Mouse (Mus musculus): ENCODE measurements around the gene Lrrfip2. TPM values are rescaled to one million over a fixed set of nuclear protein-coding genes. Genes with fewer than 3 reads are reported as not detected.

The Lrrfip2 gene
- polyA plus RNA-seq, 1 experiment: 135 TPM

DNA sequence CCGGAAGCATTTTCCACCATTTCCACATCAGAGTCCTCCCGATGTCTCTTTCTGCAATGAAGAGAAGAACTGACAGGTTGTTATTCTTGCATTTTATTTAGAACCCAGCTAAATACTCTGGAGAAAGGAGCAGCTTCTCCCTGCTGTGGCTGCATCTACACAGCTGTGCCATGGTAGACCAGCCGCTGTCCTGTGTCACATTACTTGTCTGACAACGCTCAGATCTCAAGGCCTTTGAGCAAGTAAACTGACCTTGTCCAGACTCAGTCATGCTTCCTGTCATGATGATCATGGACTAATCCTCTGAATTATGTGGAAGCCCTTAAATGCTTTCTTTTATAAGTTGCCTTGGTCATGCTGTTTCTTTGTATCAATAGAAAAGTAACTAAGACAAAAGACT, 122.4 kb downstream of the Lrrfip2 start:
- peaks cover 3% of the 10 kb centered on the region; the same call in 1 of the 2 replicates for H3K36me3 ChIP-seq (ENCODE audit: control insufficient read depth, insufficient read depth, low read length)

DNA sequence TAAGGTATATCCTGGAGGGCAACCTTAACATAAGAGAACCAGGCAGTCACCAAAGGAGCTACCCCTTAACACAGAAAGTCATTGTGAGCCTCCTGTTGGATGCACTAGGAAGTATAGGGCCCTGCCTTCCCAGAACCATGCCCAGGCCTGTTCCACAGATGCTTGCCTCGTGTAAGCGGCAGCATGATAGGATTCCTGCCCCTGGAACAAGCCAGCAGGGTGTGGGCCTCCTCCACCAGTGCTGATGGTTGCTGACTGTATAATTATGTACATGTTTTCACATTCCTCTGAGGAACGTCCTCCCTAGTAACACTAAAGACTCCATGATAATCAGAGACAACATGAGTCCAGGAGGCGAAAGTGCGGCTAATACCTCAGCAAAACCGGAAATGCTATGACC, 126.0 kb downstream of the Lrrfip2 start:
- Histone ChIP-seq H3K27ac (ENCODE audit: control insufficient read depth, insufficient read depth, low read depth, low read length) (no peak overlapping the region), H3K36me3 (ENCODE audit: control insufficient read depth, insufficient read depth, low read length) (peaks cover 3% of the 10 kb centered on the region; the same call in 1 of the 2 replicates)

More for the DNA sequence above, 122.4 kb downstream of the Lrrfip2 start:
- H3K4me3 ChIP-seq (ENCODE audit: control insufficient read depth, low read depth, low read length): no peak overlapping the region
- TF ChIP-seq POLR2A (IDR thresholded peaks at IDR 0.05; ENCODE audit: control insufficient read depth, low read depth, low read length) (no peak), CTCF (IDR thresholded peaks at IDR 0.05; ENCODE audit: control insufficient read depth, insufficient read depth, insufficient replicate concordance, low read depth, low read length) (no peak)
- no peaks in the 10 kb centered on the region for H3K27me3 ChIP-seq (ENCODE audit: control insufficient read depth, insufficient read depth, low read length)
- H3K27ac ChIP-seq (ENCODE audit: control insufficient read depth, insufficient read depth, low read depth, low read length): no peak overlapping the region
- no peaks in the 10 kb centered on the region for H3K4me1 ChIP-seq (ENCODE audit: control insufficient read depth, insufficient read depth, low read length)

DNA sequence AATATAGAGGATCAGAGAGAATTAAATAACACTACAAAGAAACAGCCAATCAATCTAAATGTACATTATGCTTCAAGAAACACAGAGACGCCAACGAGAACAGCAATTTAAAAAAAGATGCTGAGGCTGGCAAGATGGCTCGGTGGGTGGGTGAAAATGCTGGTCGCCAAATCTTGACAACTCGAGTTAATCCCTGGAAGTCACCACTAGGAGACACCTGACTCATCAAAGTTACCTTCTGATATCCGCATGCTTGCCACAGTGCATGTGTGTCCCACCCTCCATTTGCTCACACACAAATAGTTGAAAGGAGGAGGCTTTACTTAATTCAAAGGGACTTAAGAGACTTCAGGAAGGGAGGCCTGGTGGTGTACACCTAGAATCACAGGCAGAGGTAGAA, 128.2 kb downstream of the Lrrfip2 start:
- TF ChIP-seq CTCF (IDR thresholded peaks at IDR 0.05; ENCODE audit: control insufficient read depth, insufficient read depth, insufficient replicate concordance, low read depth, low read length): no peak
- no peak for TF ChIP-seq POLR2A (IDR thresholded peaks at IDR 0.05; ENCODE audit: control insufficient read depth, low read depth, low read length)
- Histone ChIP-seq H3K4me1 (ENCODE audit: control insufficient read depth, insufficient read depth, low read length) (no peaks in the 10 kb centered on the region), H3K36me3 (ENCODE audit: control insufficient read depth, insufficient read depth, low read length) (peaks cover 4% of the 10 kb centered on the region; the same call in 1 of the 2 replicates), H3K27me3 (ENCODE audit: control insufficient read depth, insufficient read depth, low read length) (no peaks in the 10 kb centered on the region), H3K27ac (ENCODE audit: control insufficient read depth, insufficient read depth, low read depth, low read length) (no peak overlapping the region), H3K4me3 (ENCODE audit: control insufficient read depth, low read depth, low read length) (no peak overlapping the region)

More for the DNA sequence above, 126.0 kb downstream of the Lrrfip2 start:
- H3K4me3 ChIP-seq (ENCODE audit: control insufficient read depth, low read depth, low read length): no peak overlapping the region
- TF ChIP-seq POLR2A (IDR thresholded peaks at IDR 0.05; ENCODE audit: control insufficient read depth, low read depth, low read length) (no peak), CTCF (IDR thresholded peaks at IDR 0.05; ENCODE audit: control insufficient read depth, insufficient read depth, insufficient replicate concordance, low read depth, low read length) (no peak)
- no peaks in the 10 kb centered on the region for H3K27me3 ChIP-seq (ENCODE audit: control insufficient read depth, insufficient read depth, low read length)
- H3K4me1 ChIP-seq (ENCODE audit: control insufficient read depth, insufficient read depth, low read length): no peaks in the 10 kb centered on the region

DNA sequence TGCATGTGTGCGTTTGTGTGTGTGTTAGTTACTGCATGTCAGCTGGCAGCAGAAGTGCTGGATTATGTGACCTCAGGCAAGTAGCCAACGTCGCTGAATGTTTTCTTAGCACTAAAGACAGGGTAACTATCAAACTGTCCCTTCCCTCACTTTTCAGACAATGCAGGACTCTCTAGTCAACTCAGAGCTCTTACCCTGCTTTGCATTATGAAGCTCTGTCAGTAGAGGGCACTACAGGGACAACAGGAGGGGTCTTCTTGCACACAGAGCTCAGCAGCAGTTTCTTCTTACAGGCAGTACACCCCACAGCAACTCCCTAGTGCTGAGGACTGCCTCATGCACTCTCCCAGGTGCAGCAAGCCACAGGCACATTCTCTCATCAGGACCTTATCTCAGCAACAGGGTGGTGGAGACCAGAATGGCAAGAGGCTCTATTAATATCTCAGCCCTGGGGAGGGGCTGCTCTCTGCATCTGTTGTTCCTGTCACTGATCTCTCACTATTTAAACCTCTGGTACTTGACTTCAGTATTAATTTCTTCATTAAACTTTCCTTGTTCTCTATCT, 130.4 kb downstream of the Lrrfip2 start:
- TF ChIP-seq CTCF (IDR thresholded peaks at IDR 0.05; ENCODE audit: control insufficient read depth, insufficient read depth, insufficient replicate concordance, low read depth, low read length) (no peak), POLR2A (IDR thresholded peaks at IDR 0.05; ENCODE audit: control insufficient read depth, low read depth, low read length) (no peak)

DNA sequence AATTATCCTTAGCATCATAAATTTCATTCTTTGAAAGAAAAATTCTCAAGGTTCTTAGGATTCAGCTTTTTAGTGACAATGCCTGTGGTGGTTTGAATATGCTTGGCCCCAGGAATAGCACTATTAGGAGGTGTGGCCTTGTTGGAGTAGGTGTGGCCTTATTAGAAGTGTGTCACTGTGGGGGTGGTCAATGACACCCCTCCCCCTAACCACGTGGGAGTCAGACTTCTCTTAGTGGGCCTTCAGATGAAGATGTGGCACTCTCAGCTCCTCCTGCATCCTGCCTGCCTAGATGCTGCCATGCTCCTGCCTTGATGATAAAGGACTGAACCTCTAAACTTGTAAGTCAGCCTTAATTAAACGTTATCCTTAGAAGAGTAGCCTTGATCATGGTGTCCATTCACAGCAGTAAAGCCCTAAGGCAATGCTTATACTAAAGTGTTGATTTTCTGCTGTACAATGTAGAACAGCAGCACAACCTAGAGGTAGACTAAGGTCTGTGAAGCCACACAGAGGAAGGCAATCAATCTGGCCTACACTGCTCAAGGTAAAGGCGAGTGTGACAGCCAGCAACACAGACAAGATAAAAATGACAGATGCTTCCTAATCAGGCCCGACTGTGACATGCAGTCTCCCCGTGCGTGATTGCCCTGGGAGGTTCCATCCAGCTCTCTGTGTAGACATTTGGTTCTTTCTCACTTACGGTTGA, 134.9 kb downstream of the Lrrfip2 start:
- TF ChIP-seq CTCF (IDR thresholded peaks at IDR 0.05; ENCODE audit: control insufficient read depth, insufficient read depth, insufficient replicate concordance, low read depth, low read length): no peak
- no peak for TF ChIP-seq POLR2A (IDR thresholded peaks at IDR 0.05; ENCODE audit: control insufficient read depth, low read depth, low read length)
- Histone ChIP-seq H3K4me3 (ENCODE audit: control insufficient read depth, low read depth, low read length) (no peak overlapping the region), H3K27me3 (ENCODE audit: control insufficient read depth, insufficient read depth, low read length) (no peaks in the 10 kb centered on the region), H3K27ac (ENCODE audit: control insufficient read depth, insufficient read depth, low read depth, low read length) (no peak overlapping the region), H3K36me3 (ENCODE audit: control insufficient read depth, insufficient read depth, low read length) (peaks cover 1% of the 10 kb centered on the region; the same call in 1 of the 2 replicates), H3K4me1 (ENCODE audit: control insufficient read depth, insufficient read depth, low read length) (no peaks in the 10 kb centered on the region)

More for the DNA sequence above, 130.4 kb downstream of the Lrrfip2 start:
- H3K27ac ChIP-seq (ENCODE audit: control insufficient read depth, insufficient read depth, low read depth, low read length): no peak overlapping the region
- no peaks in the 10 kb centered on the region for H3K27me3 ChIP-seq (ENCODE audit: control insufficient read depth, insufficient read depth, low read length)
- H3K4me1 ChIP-seq (ENCODE audit: control insufficient read depth, insufficient read depth, low read length): no peaks in the 10 kb centered on the region
- no peak overlapping the region for H3K4me3 ChIP-seq (ENCODE audit: control insufficient read depth, low read depth, low read length)
- peaks cover 1% of the 10 kb centered on the region; the same call in 1 of the 2 replicates for H3K36me3 ChIP-seq (ENCODE audit: control insufficient read depth, insufficient read depth, low read length)

DNA sequence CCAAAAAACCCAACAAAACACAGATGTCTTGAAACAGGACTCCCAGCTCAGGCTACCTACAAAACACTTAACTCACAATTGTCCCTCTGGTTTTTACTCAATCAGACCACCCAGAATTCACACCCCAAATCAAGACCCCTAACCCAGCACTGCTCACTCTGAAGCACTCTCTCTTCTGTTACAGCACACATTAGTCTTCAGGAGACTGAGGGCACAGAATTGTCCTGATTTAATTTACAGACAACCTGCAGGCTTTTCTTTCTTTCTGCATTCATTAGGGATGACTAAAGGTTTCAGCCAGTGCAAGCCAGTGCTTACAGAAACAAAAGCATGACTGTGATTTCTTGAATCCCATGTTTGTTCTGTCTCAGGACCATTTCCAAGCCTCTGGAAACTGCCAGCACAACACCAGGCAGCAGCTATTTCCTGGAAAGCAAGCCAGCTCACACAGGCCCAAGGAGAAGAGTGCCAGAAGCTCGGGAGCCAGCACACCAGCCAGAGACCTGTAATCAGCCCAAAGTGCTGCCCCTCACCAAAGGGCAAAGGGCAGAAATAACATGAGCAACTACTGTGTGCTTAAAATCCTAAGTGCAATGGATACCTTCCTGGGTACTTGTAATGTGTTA, 143.1 kb downstream of the Lrrfip2 start:
- Histone ChIP-seq H3K4me3 (ENCODE audit: control insufficient read depth, low read depth, low read length) (no peak overlapping the region), H3K36me3 (ENCODE audit: control insufficient read depth, insufficient read depth, low read length) (no peaks in the 10 kb centered on the region), H3K4me1 (ENCODE audit: control insufficient read depth, insufficient read depth, low read length) (no peaks in the 10 kb centered on the region), H3K27me3 (ENCODE audit: control insufficient read depth, insufficient read depth, low read length) (no peaks in the 10 kb centered on the region), H3K27ac (ENCODE audit: control insufficient read depth, insufficient read depth, low read depth, low read length) (no peak overlapping the region)
- TF ChIP-seq POLR2A (IDR thresholded peaks at IDR 0.05; ENCODE audit: control insufficient read depth, low read depth, low read length) (no peak), CTCF (IDR thresholded peaks at IDR 0.05; ENCODE audit: control insufficient read depth, insufficient read depth, insufficient replicate concordance, low read depth, low read length) (no peak)

DNA sequence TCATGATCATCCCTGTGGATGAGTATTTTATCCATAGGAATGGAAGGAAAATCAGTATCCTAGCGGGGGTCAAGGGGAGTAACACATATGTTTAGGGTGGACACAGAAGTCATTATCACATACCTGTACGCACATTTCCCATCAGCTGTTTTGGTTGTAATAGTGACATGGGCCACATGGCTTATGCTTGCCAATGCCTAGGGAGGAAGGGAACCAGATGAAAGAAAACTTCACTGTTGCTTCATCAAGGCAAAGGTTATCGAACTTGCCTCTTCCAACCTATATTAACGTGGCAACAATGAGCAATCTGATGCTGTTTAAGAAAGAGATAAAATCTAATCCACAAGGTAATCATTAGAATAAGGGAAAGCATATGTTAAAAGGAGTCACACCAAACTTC, 144.0 kb downstream of the Lrrfip2 start:
- Histone ChIP-seq H3K4me1 (ENCODE audit: control insufficient read depth, insufficient read depth, low read length) (no peaks in the 10 kb centered on the region), H3K36me3 (ENCODE audit: control insufficient read depth, insufficient read depth, low read length) (no peaks in the 10 kb centered on the region), H3K27ac (ENCODE audit: control insufficient read depth, insufficient read depth, low read depth, low read length) (no peak overlapping the region), H3K4me3 (ENCODE audit: control insufficient read depth, low read depth, low read length) (no peak overlapping the region), H3K27me3 (ENCODE audit: control insufficient read depth, insufficient read depth, low read length) (no peaks in the 10 kb centered on the region)
- TF ChIP-seq POLR2A (IDR thresholded peaks at IDR 0.05; ENCODE audit: control insufficient read depth, low read depth, low read length) (no peak), CTCF (IDR thresholded peaks at IDR 0.05; ENCODE audit: control insufficient read depth, insufficient read depth, insufficient replicate concordance, low read depth, low read length) (no peak)

All from testis, adult 2 months (tissue).